Mouse (Mus musculus): ENCODE data around the gene Trmt2a. TPM values are rescaled to one million over a fixed set of nuclear protein-coding genes. Genes with fewer than 3 reads are reported as not detected.

Trmt2a gene
- total RNA-seq, 2 experiments from 2014 or later = 73.7 to 237 TPM

GRCm38 (mm10) chr16:18229622-18230021 lies 18.9 kb upstream of the Trmt2a start:
- ATAC-seq (replicated peaks; ENCODE audit: low FRiP score, low TSS enrichment, poor library complexity, severe bottlenecking) = no peak

GRCm38 (mm10) chr16:18230617-18231016 lies 17.9 kb upstream of the Trmt2a start:
- ATAC-seq (replicated peaks; ENCODE audit: low FRiP score, low TSS enrichment, poor library complexity, severe bottlenecking) = no peak

- no peak for ATAC-seq (replicated peaks; ENCODE audit: low FRiP score, low TSS enrichment, poor library complexity, severe bottlenecking)
Observed at GRCm38 (mm10) chr16:18231047-18231446, 17.4 kb upstream of the Trmt2a start.

- ATAC-seq (replicated peaks; ENCODE audit: low FRiP score, low TSS enrichment, poor library complexity, severe bottlenecking) = no peak
Observed at GRCm38 (mm10) chr16:18231451-18231850, 17.0 kb upstream of the Trmt2a start.

GRCm38 (mm10) chr16:18233451-18233850 lies 15.0 kb upstream of the Trmt2a start:
- no peak for ATAC-seq (replicated peaks; ENCODE audit: low FRiP score, low TSS enrichment, poor library complexity, severe bottlenecking)

GRCm38 (mm10) chr16:18233919-18234670 lies 14.4 kb upstream of the Trmt2a start:
- no peak for ATAC-seq (replicated peaks; ENCODE audit: low FRiP score, low TSS enrichment, poor library complexity, severe bottlenecking)

GRCm38 (mm10) chr16:18234671-18235388 lies 13.6 kb upstream of the Trmt2a start, which contains the start of gene Zdhhc8:
TSS of gene Zdhhc8 (minus strand) at chr16:18235136.
- ATAC-seq (replicated peaks; ENCODE audit: low FRiP score, low TSS enrichment, poor library complexity, severe bottlenecking) = peak; percentile 5; the same call in 1 of the 2 replicates

- ATAC-seq (replicated peaks; ENCODE audit: low FRiP score, low TSS enrichment, poor library complexity, severe bottlenecking) = peak; percentile 27; the same call in 1 of the 2 replicates
Observed at GRCm38 (mm10) chr16:18235389-18236065, 13.0 kb upstream of the Trmt2a start.

GRCm38 (mm10) chr16:18236676-18237501 lies 11.6 kb upstream of the Trmt2a start:
- no peak for ATAC-seq (replicated peaks; ENCODE audit: low FRiP score, low TSS enrichment, poor library complexity, severe bottlenecking)

- ATAC-seq (replicated peaks; ENCODE audit: low FRiP score, low TSS enrichment, poor library complexity, severe bottlenecking) = no peak
Observed at GRCm38 (mm10) chr16:18241581-18241980, 6.9 kb upstream of the Trmt2a start.

GRCm38 (mm10) chr16:18247521-18248399 lies 719 bp upstream of the Trmt2a start:
- no peak for ATAC-seq (replicated peaks; ENCODE audit: low FRiP score, low TSS enrichment, poor library complexity, severe bottlenecking)

GRCm38 (mm10) chr16:18249364-18249967 lies 987 bp downstream of the Trmt2a start:
- peak; percentile 28 for ATAC-seq (replicated peaks; ENCODE audit: low FRiP score, low TSS enrichment, poor library complexity, severe bottlenecking)

GRCm38 (mm10) chr16:18250231-18250630 lies 1.8 kb downstream of the Trmt2a start:
- no peak for ATAC-seq (replicated peaks; ENCODE audit: low FRiP score, low TSS enrichment, poor library complexity, severe bottlenecking)

GRCm38 (mm10) chr16:18250828-18251790 lies 2.6 kb downstream of the Trmt2a start:
- ATAC-seq (replicated peaks; ENCODE audit: low FRiP score, low TSS enrichment, poor library complexity, severe bottlenecking) = no peak

GRCm38 (mm10) chr16:18252736-18253135 lies 4.3 kb downstream of the Trmt2a start:
- no peak for ATAC-seq (replicated peaks; ENCODE audit: low FRiP score, low TSS enrichment, poor library complexity, severe bottlenecking)

GRCm38 (mm10) chr16:18253866-18254265 lies 5.4 kb downstream of the Trmt2a start:
- no peak for ATAC-seq (replicated peaks; ENCODE audit: low FRiP score, low TSS enrichment, poor library complexity, severe bottlenecking)

GRCm38 (mm10) chr16:18258221-18258620 lies 9.7 kb downstream of the Trmt2a start, which contains the start of gene Gm49776:
TSS of gene Gm49776 (minus strand) at chr16:18258321.
- no peak for ATAC-seq (replicated peaks; ENCODE audit: low FRiP score, low TSS enrichment, poor library complexity, severe bottlenecking)
